Mouse (Mus musculus): Measurements from ENCODE around the gene Axin2.
A peak's percentile ranks its signal among the peaks of the same experiment; 100 is the strongest.

The Axin2 gene

GRCm38 (mm10) chr11:108902303-108902702, 17.8 kb upstream of the Axin2 start:
- DNase-seq (ENCODE audit: low read depth, low spot score): no peak

GRCm38 (mm10) chr11:108906590-108907254, 13.4 kb upstream of the Axin2 start:
- DNase-seq (ENCODE audit: low read depth, low spot score): no peak

GRCm38 (mm10) chr11:108909396-108910195, 10.6 kb upstream of the Axin2 start:
- peak; percentile 87 for DNase-seq (ENCODE audit: low read depth, low spot score)

GRCm38 (mm10) chr11:108910328-108910886, 9.7 kb upstream of the Axin2 start:
- DNase-seq (ENCODE audit: low read depth, low spot score): peak; percentile 87

- peak; percentile 93 for DNase-seq (ENCODE audit: low read depth, low spot score)
Measured at GRCm38 (mm10) chr11:108910903-108911302, 9.2 kb upstream of the Axin2 start.

GRCm38 (mm10) chr11:108912174-108912573, 8.0 kb upstream of the Axin2 start:
- DNase-seq (ENCODE audit: low read depth, low spot score): peak; percentile 64

GRCm38 (mm10) chr11:108917422-108918324, 2.5 kb upstream of the Axin2 start:
- peak; percentile 90 for DNase-seq (ENCODE audit: low read depth, low spot score)

- peak; percentile 91 for DNase-seq (ENCODE audit: low read depth, low spot score)
Measured at GRCm38 (mm10) chr11:108920636-108921505, 722 bp downstream of the Axin2 start.

- DNase-seq (ENCODE audit: low read depth, low spot score): peak; percentile 41
Measured at GRCm38 (mm10) chr11:108921506-108922455, 1.6 kb downstream of the Axin2 start.

GRCm38 (mm10) chr11:108922511-108923187, 2.5 kb downstream of the Axin2 start:
- peak; percentile 64 for DNase-seq (ENCODE audit: low read depth, low spot score)

GRCm38 (mm10) chr11:108923188-108923575, 3.0 kb downstream of the Axin2 start:
- DNase-seq (ENCODE audit: low read depth, low spot score): no peak

GRCm38 (mm10) chr11:108923781-108924180, 3.6 kb downstream of the Axin2 start:
- DNase-seq (ENCODE audit: low read depth, low spot score): no peak

GRCm38 (mm10) chr11:108924346-108924745, 4.2 kb downstream of the Axin2 start:
- DNase-seq (ENCODE audit: low read depth, low spot score): no peak

- DNase-seq (ENCODE audit: low read depth, low spot score): peak; percentile 93
Measured at GRCm38 (mm10) chr11:108925202-108925601, 5.1 kb downstream of the Axin2 start.

GRCm38 (mm10) chr11:108925826-108926225, 5.7 kb downstream of the Axin2 start:
- no peak for DNase-seq (ENCODE audit: low read depth, low spot score)

GRCm38 (mm10) chr11:108926345-108927092, 6.4 kb downstream of the Axin2 start:
- DNase-seq (ENCODE audit: low read depth, low spot score): no peak

GRCm38 (mm10) chr11:108927093-108927444, 6.9 kb downstream of the Axin2 start:
- no peak for DNase-seq (ENCODE audit: low read depth, low spot score)

GRCm38 (mm10) chr11:108928096-108928495, 7.9 kb downstream of the Axin2 start:
- no peak for DNase-seq (ENCODE audit: low read depth, low spot score)

Data from R1 (cell line).